Mouse (Mus musculus): ENCODE data around the gene Akip1. TPM values are rescaled to one million over a fixed set of nuclear protein-coding genes. Genes with fewer than 3 reads are reported as not detected.

The Akip1 gene
- polyA plus RNA-seq, 1 experiment from 2014 or later, result 32.5 TPM

DNA sequence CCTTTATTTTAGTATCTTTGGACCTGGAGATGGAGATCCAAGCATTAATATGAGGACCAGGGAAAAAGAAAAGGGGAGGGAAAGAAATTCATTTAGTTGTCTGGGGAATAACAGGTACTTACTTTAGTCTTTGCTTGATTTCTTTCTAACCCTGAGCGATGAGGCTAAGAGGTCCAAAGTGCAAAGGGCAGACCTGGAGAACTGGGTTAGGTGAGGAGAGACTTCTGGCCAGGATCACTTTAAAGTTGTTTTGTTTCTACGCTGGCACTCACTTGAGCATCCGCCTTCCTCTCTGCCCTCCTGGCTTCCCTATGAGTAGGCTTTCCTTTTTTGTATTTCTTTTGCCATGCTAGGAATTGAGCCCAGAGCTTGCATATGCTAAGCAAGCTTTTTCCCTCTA lies 52.8 kb downstream of the Akip1 start:
- 86% methylated on average over 3 of the region's 3 CpGs for WGBS

More for the DNA sequence above, 52.8 kb downstream of the Akip1 start:
- no peak overlapping the region for H3K27ac ChIP-seq
- H3K27me3 ChIP-seq (ENCODE audit: insufficient read depth, poor library complexity, severe bottlenecking), result no peaks in the 10 kb centered on the region
- no peak overlapping the region for H3K4me3 ChIP-seq
- H3K36me3 ChIP-seq, result no peaks in the 10 kb centered on the region
- DNase-seq (ENCODE audit: low spot score), result no peak
- no peaks in the 10 kb centered on the region for H3K9me3 ChIP-seq
- peaks cover 18% of the 10 kb centered on the region for H3K4me1 ChIP-seq

Other genes starting within 250 kb of the Akip1 start
- gene Trim66, start 195.6 kb upstream of the Akip1 start, polyA plus RNA-seq (2016; fragmentation: Nextera tagmentation; extraction: Ambion mirVana), result 0.08 TPM in 1 of 2 replicates, not detected in the other
- gene Rpl27a, start 184.5 kb upstream of the Akip1 start, polyA plus RNA-seq (2016; fragmentation: Nextera tagmentation; extraction: Ambion mirVana), result 91.3 and 105 TPM in 2 replicates
- gene St5, start 85 bp upstream of the Akip1 start, polyA plus RNA-seq (2016; fragmentation: Nextera tagmentation; extraction: Ambion mirVana), result 37.7 and 39.9 TPM in 2 replicates
- 0.11 TPM in 1 of 2 replicates, not detected in the other for gene BC051019, start 20.2 kb downstream of the Akip1 start, polyA plus RNA-seq (2016; fragmentation: Nextera tagmentation; extraction: Ambion mirVana)
- not detected in 2 replicates for gene Ascl3, start 28.0 kb downstream of the Akip1 start, polyA plus RNA-seq (2016; fragmentation: Nextera tagmentation; extraction: Ambion mirVana)
- 45.9 and 58.4 TPM in 2 replicates for gene Tmem9b, start 49.2 kb downstream of the Akip1 start, polyA plus RNA-seq (2016; fragmentation: Nextera tagmentation; extraction: Ambion mirVana)
- 0.24 and 1.3 TPM in 2 replicates for gene Nrip3, start 78.3 kb downstream of the Akip1 start, polyA plus RNA-seq (2016; fragmentation: Nextera tagmentation; extraction: Ambion mirVana)
- gene Scube2, start 162.0 kb downstream of the Akip1 start, polyA plus RNA-seq (2016; fragmentation: Nextera tagmentation; extraction: Ambion mirVana), result 4.7 and 11.3 TPM in 2 replicates